Mouse (Mus musculus) cerebellum, postnatal 10 days (tissue): ENCODE results near the gene Adamts18.
A peak's percentile ranks its signal among the peaks of the same experiment; 100 is the strongest.

Experiments
- DNase-seq, 2 experiments: peaks; one replicate each; pipeline ENCODE4 v3.0.0; 2021; ENCODE audit warnings: mixed read lengths in 2 of 2

The Adamts18 gene

GRCm38 (mm10) chr8:113848653-113849135 is at the start of gene Adamts18:
TSS of gene Adamts18 (minus strand) at chr8:113848738.
- DNase-seq = peak in 1 of 2 experiments; percentile 85

- DNase-seq = peak; percentile 67 to 77
Measured at GRCm38 (mm10) chr8:113896446-113896845, 47.9 kb upstream of the Adamts18 start.

- peak in 1 of 2 experiments; percentile 50 for DNase-seq
Measured at GRCm38 (mm10) chr8:113891376-113891775, 42.8 kb upstream of the Adamts18 start.

GRCm38 (mm10) chr8:113886509-113886908 is 38.0 kb upstream of the Adamts18 start:
- peak; percentile 55 to 57 for DNase-seq

GRCm38 (mm10) chr8:113885101-113885500 is 36.6 kb upstream of the Adamts18 start:
- peak; percentile 80 to 84 for DNase-seq

GRCm38 (mm10) chr8:113883994-113884393 is 35.5 kb upstream of the Adamts18 start:
- DNase-seq = peak in 1 of 2 experiments; percentile 24

GRCm38 (mm10) chr8:113882558-113882957 is 34.0 kb upstream of the Adamts18 start:
- DNase-seq = no peak

GRCm38 (mm10) chr8:113878411-113879006 is 30.0 kb upstream of the Adamts18 start:
- no peak for DNase-seq

- peak; percentile 88 to 91 for DNase-seq
Measured at GRCm38 (mm10) chr8:113873446-113874120, 25.0 kb upstream of the Adamts18 start.

- DNase-seq = no peak
Measured at GRCm38 (mm10) chr8:113872436-113872835, 23.9 kb upstream of the Adamts18 start.

GRCm38 (mm10) chr8:113866530-113866929 is 18.0 kb upstream of the Adamts18 start:
- peak; percentile 70 to 73 for DNase-seq

- peak; percentile 93 to 94 for DNase-seq
Measured at GRCm38 (mm10) chr8:113865326-113866093, 17.0 kb upstream of the Adamts18 start.

GRCm38 (mm10) chr8:113859890-113860683 is 11.5 kb upstream of the Adamts18 start:
- DNase-seq = no peak

GRCm38 (mm10) chr8:113858801-113859200 is 10.3 kb upstream of the Adamts18 start:
- no peak for DNase-seq

- peak; percentile 51 to 55 for DNase-seq
Measured at GRCm38 (mm10) chr8:113854622-113855293, 6.2 kb upstream of the Adamts18 start.

- no peak for DNase-seq
Measured at GRCm38 (mm10) chr8:113853714-113854113, 5.2 kb upstream of the Adamts18 start.

GRCm38 (mm10) chr8:113851655-113852054 is 3.1 kb upstream of the Adamts18 start:
- DNase-seq = peak; percentile 56 to 72

GRCm38 (mm10) chr8:113848081-113848652 is 371 bp downstream of the Adamts18 start:
- DNase-seq = peak in 1 of 2 experiments; percentile 79

- peak; percentile 60 to 68 for DNase-seq
Measured at GRCm38 (mm10) chr8:113847606-113848080, 895 bp downstream of the Adamts18 start.

GRCm38 (mm10) chr8:113846669-113847068 is 1.9 kb downstream of the Adamts18 start:
- peak; percentile 73 to 83 for DNase-seq

GRCm38 (mm10) chr8:113844801-113845301 is 3.7 kb downstream of the Adamts18 start:
- DNase-seq = peak; percentile 65 to 74
